Mouse (Mus musculus): Measurements from ENCODE around the gene Mylpf. TPM values are rescaled to one million over a fixed set of nuclear protein-coding genes. Genes with fewer than 3 reads are reported as not detected.

Gene Mylpf
- polyA plus RNA-seq, 1 experiment = 12.3 TPM

GRCm38 (mm10) chr7:127188305-127189276 lies 20.1 kb upstream of the Mylpf start:
- H3K27me3 ChIP-seq (ENCODE audit: control insufficient read depth, insufficient read depth, low read length) = no peaks in the 10 kb centered on the region
- H3K4me1 ChIP-seq (replicated peaks; ENCODE audit: control insufficient read depth, insufficient read depth, low read length) = peaks cover 25% of the 10 kb centered on the region
- H3K36me3 ChIP-seq (ENCODE audit: control insufficient read depth, insufficient read depth, low read length) = peaks cover 16% of the 10 kb centered on the region; the same call in 1 of the 2 replicates
- DNase-seq = peak; percentile 54
- WGBS = 43% methylated on average over 17 of the region's 17 CpGs
- TF ChIP-seq POLR2A (IDR thresholded peaks at IDR 0.05; ENCODE audit: control insufficient read depth, extremely low read depth, insufficient read depth, low read length, poor library complexity) (no peak), CTCF (IDR thresholded peaks at IDR 0.05; ENCODE audit: borderline replicate concordance, control insufficient read depth, extremely low read depth, insufficient read depth, low read length, poor library complexity) (no peak)
- no peak overlapping the region for H3K4me3 ChIP-seq (ENCODE audit: control insufficient read depth, insufficient read depth, low read length)
- H3K27ac ChIP-seq (ENCODE audit: control insufficient read depth, insufficient read depth, low read length) = peak overlapping the region; percentile 88

GRCm38 (mm10) chr7:127190672-127191071 lies 18.0 kb upstream of the Mylpf start:
- Histone ChIP-seq H3K4me1 (replicated peaks; ENCODE audit: control insufficient read depth, insufficient read depth, low read length) (peaks cover 36% of the 10 kb centered on the region), H3K4me3 (ENCODE audit: control insufficient read depth, insufficient read depth, low read length) (no peak overlapping the region), H3K36me3 (ENCODE audit: control insufficient read depth, insufficient read depth, low read length) (peaks cover 20% of the 10 kb centered on the region; the same call in 1 of the 2 replicates), H3K27me3 (ENCODE audit: control insufficient read depth, insufficient read depth, low read length) (no peaks in the 10 kb centered on the region), H3K27ac (ENCODE audit: control insufficient read depth, insufficient read depth, low read length) (peak overlapping the region; percentile 4; the same call in 1 of the 2 replicates)
- WGBS = 93% methylated on average over 6 of the region's 6 CpGs
- TF ChIP-seq POLR2A (IDR thresholded peaks at IDR 0.05; ENCODE audit: control insufficient read depth, extremely low read depth, insufficient read depth, low read length, poor library complexity) = no peak
- no peak for TF ChIP-seq CTCF (IDR thresholded peaks at IDR 0.05; ENCODE audit: borderline replicate concordance, control insufficient read depth, extremely low read depth, insufficient read depth, low read length, poor library complexity)
- DNase-seq = no peak

GRCm38 (mm10) chr7:127192989-127193388 lies 15.7 kb upstream of the Mylpf start:
- Histone ChIP-seq H3K27ac (ENCODE audit: control insufficient read depth, insufficient read depth, low read length) (no peak overlapping the region), H3K36me3 (ENCODE audit: control insufficient read depth, insufficient read depth, low read length) (peaks cover 20% of the 10 kb centered on the region), H3K4me3 (ENCODE audit: control insufficient read depth, insufficient read depth, low read length) (no peak overlapping the region), H3K27me3 (ENCODE audit: control insufficient read depth, insufficient read depth, low read length) (no peaks in the 10 kb centered on the region), H3K4me1 (replicated peaks; ENCODE audit: control insufficient read depth, insufficient read depth, low read length) (peaks cover 42% of the 10 kb centered on the region)
- WGBS = 93% methylated on average over 5 of the region's 5 CpGs
- DNase-seq = no peak
- TF ChIP-seq POLR2A (IDR thresholded peaks at IDR 0.05; ENCODE audit: control insufficient read depth, extremely low read depth, insufficient read depth, low read length, poor library complexity) = no peak
- TF ChIP-seq CTCF (IDR thresholded peaks at IDR 0.05; ENCODE audit: borderline replicate concordance, control insufficient read depth, extremely low read depth, insufficient read depth, low read length, poor library complexity) = no peak

- DNase-seq = no peak
- WGBS = 97% methylated on average over 17 of the region's 17 CpGs
- no peak for TF ChIP-seq POLR2A (IDR thresholded peaks at IDR 0.05; ENCODE audit: control insufficient read depth, extremely low read depth, insufficient read depth, low read length, poor library complexity)
- TF ChIP-seq CTCF (IDR thresholded peaks at IDR 0.05; ENCODE audit: borderline replicate concordance, control insufficient read depth, extremely low read depth, insufficient read depth, low read length, poor library complexity) = no peak
- no peaks in the 10 kb centered on the region for H3K27me3 ChIP-seq (ENCODE audit: control insufficient read depth, insufficient read depth, low read length)
- no peak overlapping the region for H3K27ac ChIP-seq (ENCODE audit: control insufficient read depth, insufficient read depth, low read length)
- no peak overlapping the region for H3K4me3 ChIP-seq (ENCODE audit: control insufficient read depth, insufficient read depth, low read length)
- H3K4me1 ChIP-seq (replicated peaks; ENCODE audit: control insufficient read depth, insufficient read depth, low read length) = peaks cover 31% of the 10 kb centered on the region
- H3K36me3 ChIP-seq (ENCODE audit: control insufficient read depth, insufficient read depth, low read length) = peaks cover 29% of the 10 kb centered on the region
Observed at GRCm38 (mm10) chr7:127194011-127194632, 14.6 kb upstream of the Mylpf start.

- H3K27ac ChIP-seq (ENCODE audit: control insufficient read depth, insufficient read depth, low read length) = no peak overlapping the region
- H3K4me3 ChIP-seq (ENCODE audit: control insufficient read depth, insufficient read depth, low read length) = peak overlapping the region; percentile 78
- 68% methylated on average over 7 of the region's 7 CpGs for WGBS
- no peak for DNase-seq
- no peaks in the 10 kb centered on the region for H3K27me3 ChIP-seq (ENCODE audit: control insufficient read depth, insufficient read depth, low read length)
- TF ChIP-seq POLR2A (IDR thresholded peaks at IDR 0.05; ENCODE audit: control insufficient read depth, extremely low read depth, insufficient read depth, low read length, poor library complexity) = no peak
- TF ChIP-seq CTCF (IDR thresholded peaks at IDR 0.05; ENCODE audit: borderline replicate concordance, control insufficient read depth, extremely low read depth, insufficient read depth, low read length, poor library complexity) = no peak
- peaks cover 27% of the 10 kb centered on the region for H3K4me1 ChIP-seq (replicated peaks; ENCODE audit: control insufficient read depth, insufficient read depth, low read length)
- peaks cover 34% of the 10 kb centered on the region for H3K36me3 ChIP-seq (ENCODE audit: control insufficient read depth, insufficient read depth, low read length)
Observed at GRCm38 (mm10) chr7:127194633-127195029, 14.1 kb upstream of the Mylpf start.

GRCm38 (mm10) chr7:127195544-127196295 lies 13.0 kb upstream of the Mylpf start, which contains the start of gene Cd2bp2:
Gene Cd2bp2, minus strand, starts transcription at chr7:127196050.
- Histone ChIP-seq H3K4me1 (replicated peaks; ENCODE audit: control insufficient read depth, insufficient read depth, low read length) (peaks cover 18% of the 10 kb centered on the region), H3K4me3 (ENCODE audit: control insufficient read depth, insufficient read depth, low read length) (peak within 1 kb of the TSS; percentile 78), H3K27ac (ENCODE audit: control insufficient read depth, insufficient read depth, low read length) (peak within 1 kb of the TSS; percentile 53), H3K27me3 (ENCODE audit: control insufficient read depth, insufficient read depth, low read length) (no peaks in the 10 kb centered on the region), H3K36me3 (ENCODE audit: control insufficient read depth, insufficient read depth, low read length) (peaks cover 45% of the 10 kb centered on the region)
- WGBS = under 1% methylated on average over 51 of the region's 51 CpGs
- TF ChIP-seq POLR2A (IDR thresholded peaks at IDR 0.05; ENCODE audit: control insufficient read depth, extremely low read depth, insufficient read depth, low read length, poor library complexity) = peak; percentile 68; the same call in 1 of the 2 replicates
- TF ChIP-seq CTCF (IDR thresholded peaks at IDR 0.05; ENCODE audit: borderline replicate concordance, control insufficient read depth, extremely low read depth, insufficient read depth, low read length, poor library complexity) = peak; percentile 43; the same call in 1 of the 2 replicates
- DNase-seq = peak; percentile 95

All from thymus, adult 2 months (tissue).